Mouse (Mus musculus) cortical plate, adult 2 months (tissue): ENCODE measurements at regions not wholly inside any gene's neighbourhood (a gene's known extent, or its start where the extent isn't known, plus 50 kb on each side); places are given as distances from the start of the nearest gene placed in this dataset.

Source experiments
- CTCF ChIP-seq: fragments of 200-500 bp; IDR thresholded peaks from 2 replicates; pipeline ENCODE4 v1.5.1; 2011; ENCODE audit warnings: mild to moderate bottlenecking, control low read depth, low read length; ENCODE audit not compliant: insufficient read depth; ENCODE audit errors: extremely low read depth
- POLR2A ChIP-seq: fragments of 200-500 bp; IDR thresholded peaks from 2 replicates; pipeline ENCODE4 v1.6.1; 2011; ENCODE audit warnings: mild to moderate bottlenecking, low read length, control low read depth; ENCODE audit not compliant: insufficient read depth; ENCODE audit errors: extremely low read depth

DNA sequence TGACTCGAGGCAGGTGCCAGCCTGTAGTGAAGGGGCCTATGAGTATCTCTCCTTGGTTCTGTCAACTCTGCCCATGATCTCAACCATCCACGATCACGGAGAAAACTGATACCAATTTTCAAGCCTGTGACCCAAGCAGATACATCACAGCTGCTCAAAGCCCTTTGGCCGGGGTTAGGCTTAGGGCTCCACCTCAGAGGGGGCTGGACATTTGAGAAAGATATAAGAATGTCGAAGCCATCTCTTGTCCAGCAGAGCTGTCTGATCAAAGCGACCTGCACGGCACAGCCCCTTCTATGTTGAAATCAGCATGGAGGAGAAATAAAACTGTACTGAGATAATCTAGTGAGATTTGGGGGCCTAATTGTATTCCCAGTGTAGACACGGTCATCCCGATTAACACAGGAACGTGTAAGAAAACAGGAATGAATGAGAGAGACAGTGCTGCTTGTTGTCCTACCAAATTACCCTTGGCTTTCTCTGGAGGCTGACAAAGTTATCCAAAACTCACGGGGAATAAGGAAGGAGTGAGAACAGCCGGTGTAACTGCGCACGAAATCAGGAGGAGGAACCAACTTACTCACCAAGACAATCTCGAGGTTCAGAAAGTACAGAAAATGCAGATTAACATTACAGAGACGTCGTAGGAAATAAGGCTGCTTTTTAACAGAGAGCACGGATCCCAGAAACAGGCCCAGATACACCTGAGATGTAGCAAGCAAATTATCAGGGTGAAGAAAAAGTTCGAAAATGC lies 212.7 kb upstream of the Amigo2 start:
- TF ChIP-seq POLR2A (no peak), CTCF (no peak)
